ENCODE assay signal across 18 mouse cellular contexts in the genomic region with DNA sequence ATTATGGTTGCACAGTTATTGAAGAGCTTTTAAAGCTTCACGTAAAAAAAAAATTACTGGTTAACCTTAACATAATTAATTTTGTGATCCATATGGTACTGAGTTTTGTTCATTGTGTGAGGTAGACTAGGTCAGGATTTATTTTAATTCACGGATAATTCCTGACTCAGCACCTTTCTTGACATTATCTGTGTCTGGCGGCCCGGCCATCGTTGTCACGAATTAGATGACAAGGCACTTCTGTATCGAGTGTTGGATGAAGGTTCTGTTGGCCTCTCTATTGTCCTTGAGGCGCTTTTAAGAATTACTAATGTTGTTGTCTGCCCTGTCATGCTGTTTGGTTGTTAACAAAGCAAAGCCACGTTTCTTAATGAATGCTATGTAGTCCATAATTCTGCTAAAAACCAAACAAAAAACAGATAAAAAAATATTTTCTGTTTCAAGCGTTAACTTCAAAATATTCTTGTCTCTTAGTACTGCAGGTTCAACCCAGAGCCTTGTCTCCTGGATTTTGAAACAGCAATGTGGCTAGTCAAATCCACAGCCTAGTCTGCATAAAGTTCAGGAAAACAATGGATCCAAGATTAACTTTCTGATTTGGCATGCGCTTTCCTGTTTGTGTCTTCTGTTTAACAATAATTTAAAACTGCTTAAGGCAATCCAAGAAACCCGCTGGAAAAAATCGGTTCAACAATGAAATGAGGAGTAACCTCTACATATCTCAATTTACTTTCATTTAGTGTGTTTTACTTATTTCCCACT. TPM values are rescaled to one million over a fixed set of nuclear protein-coding genes. Genes with fewer than 3 reads are reported as not detected.
DNase-seq lines count a peak whose midpoint lies in the region; ATAC-seq and TF ChIP-seq lines count a peak whose summit lies in the region.
"Had no signal": no experiment of that assay in that cellular context is flagged by ENCODE, and none has a peak within 500 bp of the region (broad histone marks: within the 10 kb centered on the region; RNA-seq: fewer than 3 reads in every experiment).

No protein-coding gene starts in this region.

- peak overlapping the region; percentile 75; the same call in 1 of the 2 replicates for H3K4me2 ChIP-seq in hindbrain, embryonic 14.5 days (replicated peaks)
- H3K4me2 ChIP-seq in hindbrain, embryonic 16.5 days (ENCODE audit: low read length): no peak overlapping the region
- peak overlapping the region; percentile 75 for H3K4me2 ChIP-seq in liver, embryonic 15.5 days

- no peak for DNase-seq in hindbrain, embryonic 14.5 days (ENCODE audit: low spot score)
- no peak for DNase-seq in layer of hippocampus, adult 2 months (ENCODE audit: low spot score in 2 of 2)
- no peak for DNase-seq in layer of hippocampus, adult 9-11 months
- DNase-seq in c-Kit-positive CD71-positive TER-119-positive erythroid progenitor cells, embryonic 14.5 days (ENCODE audit: low spot score): peak; percentile 40
- DNase-seq in cerebellum, adult 18-20 months: no peak
- no peak for DNase-seq in adrenal gland, postnatal 25 days
- DNase-seq: cerebellum, adult 2 months; gastrocnemius, postnatal 36 days had no signal

- no peaks in the 10 kb centered on the region for H3K36me3 ChIP-seq in hindbrain, embryonic 14.5 days (replicated peaks; ENCODE audit: control insufficient read depth, insufficient read depth)
- H3K36me3 ChIP-seq in hindbrain, embryonic 16.5 days (ENCODE audit: control insufficient read depth, insufficient read depth, low read length): no peaks in the 10 kb centered on the region
- peaks cover 14% of the 10 kb centered on the region for H3K36me3 ChIP-seq in liver, embryonic 15.5 days (replicated peaks)
- H3K36me3 ChIP-seq: G1E; heart, embryonic 15.5 days; intestine, embryonic 15.5 days; midbrain, embryonic 13.5 days; stomach, embryonic 15.5 days had no signal

- ATAC-seq in hindbrain, embryonic 14.5 days (ENCODE audit: low FRiP score): no peak
- ATAC-seq in hindbrain, embryonic 16.5 days: no peak
- no peak for ATAC-seq in liver, embryonic 15.5 days (ENCODE audit: insufficient read depth)

- no peak for TF ChIP-seq CTCF in layer of hippocampus, adult 2 months (conservative IDR thresholded peaks at IDR 0.05)

- H3K9me3 ChIP-seq in hindbrain, embryonic 14.5 days (ENCODE audit: control insufficient read depth, low read length): no peaks in the 10 kb centered on the region
- no peaks in the 10 kb centered on the region for H3K9me3 ChIP-seq in hindbrain, embryonic 16.5 days (ENCODE audit: control insufficient read depth, low read length)
- H3K9me3 ChIP-seq in liver, embryonic 15.5 days (replicated peaks): no peaks in the 10 kb centered on the region
- H3K9me3 ChIP-seq: heart, embryonic 15.5 days; intestine, embryonic 15.5 days; midbrain, embryonic 13.5 days; stomach, embryonic 15.5 days had no signal

- H3K9ac ChIP-seq in hindbrain, embryonic 14.5 days: no peak overlapping the region
- no peak overlapping the region for H3K9ac ChIP-seq in hindbrain, embryonic 16.5 days (ENCODE audit: low read depth, low read length)
- no peak overlapping the region for H3K9ac ChIP-seq in liver, embryonic 15.5 days
- H3K9ac ChIP-seq: stomach, embryonic 15.5 days had no signal

- H3K27ac ChIP-seq in hindbrain, embryonic 14.5 days: no peak overlapping the region
- H3K27ac ChIP-seq in hindbrain, embryonic 16.5 days (ENCODE audit: low read depth, low read length): no peak overlapping the region
- no peak overlapping the region for H3K27ac ChIP-seq in layer of hippocampus, adult 2 months
- H3K27ac ChIP-seq in liver, embryonic 15.5 days (replicated peaks): no peak overlapping the region
- H3K27ac ChIP-seq: heart, embryonic 15.5 days; intestine, embryonic 15.5 days; midbrain, embryonic 13.5 days; stomach, embryonic 15.5 days had no signal

- 60% methylated on average over 13 of the region's 13 CpGs for WGBS in hindbrain, embryonic 14.5 days
- 64% methylated on average over 13 of the region's 13 CpGs for WGBS in hindbrain, embryonic 16.5 days
- WGBS in liver, embryonic 15.5 days (ENCODE audit: insufficient replicate concordance): 51% methylated on average over 13 of the region's 13 CpGs

- no peaks in the 10 kb centered on the region for H3K4me1 ChIP-seq in hindbrain, embryonic 14.5 days (replicated peaks; ENCODE audit: control insufficient read depth, insufficient read depth, low read length)
- H3K4me1 ChIP-seq in hindbrain, embryonic 16.5 days (ENCODE audit: control insufficient read depth, insufficient read depth, low read depth, low read length): peaks cover 3% of the 10 kb centered on the region
- H3K4me1 ChIP-seq in liver, embryonic 15.5 days (replicated peaks): peaks cover 8% of the 10 kb centered on the region
- H3K4me1 ChIP-seq: heart, embryonic 15.5 days; intestine, embryonic 15.5 days; stomach, embryonic 15.5 days had no signal

- no peaks in the 10 kb centered on the region for H3K27me3 ChIP-seq in hindbrain, embryonic 14.5 days (ENCODE audit: control insufficient read depth, insufficient read depth, low read length)
- H3K27me3 ChIP-seq in hindbrain, embryonic 16.5 days (replicated peaks; ENCODE audit: control insufficient read depth, insufficient read depth, low read length): no peaks in the 10 kb centered on the region
- H3K27me3 ChIP-seq in liver, embryonic 15.5 days: no peaks in the 10 kb centered on the region
- H3K27me3 ChIP-seq: heart, embryonic 15.5 days; intestine, embryonic 15.5 days; midbrain, embryonic 13.5 days; stomach, embryonic 15.5 days had no signal

- no peak overlapping the region for H3K4me3 ChIP-seq in hindbrain, embryonic 14.5 days (replicated peaks; ENCODE audit: low read length)
- H3K4me3 ChIP-seq in hindbrain, embryonic 16.5 days (ENCODE audit: low read length): no peak overlapping the region
- H3K4me3 ChIP-seq in layer of hippocampus, adult 2 months: peak overlapping the region; percentile 91; the same call in 1 of the 2 replicates
- peak overlapping the region; percentile 71; the same call in 1 of the 2 replicates for H3K4me3 ChIP-seq in liver, embryonic 15.5 days (replicated peaks)

RNA-seq across cellular contexts. Expression of gene Nudt12, which starts 1.4 kb away (rescaled TPM):
- polyA plus RNA-seq in hindbrain, embryonic 14.5 days (2014; fragmentation: Nextera tagmentation; extraction: Ambion mirVana): 6.0 TPM in 2 replicates
- 5.9 and 6.0 TPM in 2 replicates for polyA plus RNA-seq in hindbrain, embryonic 16.5 days (2015; fragmentation: Nextera tagmentation; extraction: Ambion mirVana)
- 10 to 100 TPM; 10.8 to 13.3 TPM for total RNA-seq in layer of hippocampus, adult 2 months (2021)
- polyA plus RNA-seq in liver, embryonic 15.5 days (2015; fragmentation: Nextera tagmentation; extraction: Ambion mirVana): 3.5 and 4.3 TPM in 2 replicates
- 60.6 and 77.8 TPM in 2 replicates for total RNA-seq in adrenal gland, postnatal 25 days (2021)
- polyA plus RNA-seq: G1E had no signal

RNA-seq across cellular contexts. Expression of gene Pdzph1, which starts 20.6 kb away (rescaled TPM):
- polyA plus RNA-seq in hindbrain, embryonic 14.5 days (2014; fragmentation: Nextera tagmentation; extraction: Ambion mirVana): 1.4 and 2.8 TPM in 2 replicates
- 1.5 and 2.4 TPM in 2 replicates for polyA plus RNA-seq in hindbrain, embryonic 16.5 days (2015; fragmentation: Nextera tagmentation; extraction: Ambion mirVana)
- total RNA-seq in layer of hippocampus, adult 2 months (2021): 1 to 10 TPM; 2.1 to 2.3 TPM
- 0.31 TPM in 1 of 2 replicates, not detected in the other for polyA plus RNA-seq in liver, embryonic 15.5 days (2015; fragmentation: Nextera tagmentation; extraction: Ambion mirVana)
- total RNA-seq in adrenal gland, postnatal 25 days (2021): not detected in 2 replicates
- total RNA-seq: gastrocnemius, postnatal 36 days had no signal
- polyA plus RNA-seq: C2C12; G1E; heart, embryonic 15.5 days; lung, embryonic 16.5 days; small intestine, adult 2 months; stomach, embryonic 15.5 days had no signal

Comparison
In these comparisons a context has a peak if more than half of its experiments do, and no peak if none do; other contexts are left out.
1. H3K4me3 ChIP-seq: peak in layer of hippocampus, adult 2 months (single experiment) and liver, embryonic 15.5 days (single experiment); none in hindbrain, embryonic 14.5 days (single experiment) and hindbrain, embryonic 16.5 days (single experiment).